Mouse (Mus musculus): ENCODE data around the gene Rbm47.
A peak's percentile ranks its signal among the peaks of the same experiment; 100 is the strongest.
"Not testable (repeated sequence)": the region's sequence is repeated elsewhere in the genome, so short reads cannot be mapped to it uniquely, and the experiment has no call there.

The Rbm47 gene

GRCm38 (mm10) chr5:66034375-66035195, 138.3 kb downstream of the Rbm47 start:
- DNase-seq (ENCODE audit: extremely low read depth, low read depth, low spot score): peak; percentile 43

GRCm38 (mm10) chr5:66032826-66033225, 140.1 kb downstream of the Rbm47 start:
- no peak for DNase-seq (ENCODE audit: extremely low read depth, low read depth, low spot score)

GRCm38 (mm10) chr5:66031699-66032098, 141.2 kb downstream of the Rbm47 start:
- no peak for DNase-seq (ENCODE audit: extremely low read depth, low read depth, low spot score)

GRCm38 (mm10) chr5:66028232-66028631, 144.7 kb downstream of the Rbm47 start:
- no peak for DNase-seq (ENCODE audit: extremely low read depth, low read depth, low spot score)

GRCm38 (mm10) chr5:66027206-66027605, 145.7 kb downstream of the Rbm47 start:
- DNase-seq (ENCODE audit: extremely low read depth, low read depth, low spot score): no peak

GRCm38 (mm10) chr5:66026796-66027195, 146.1 kb downstream of the Rbm47 start:
- no peak for DNase-seq (ENCODE audit: extremely low read depth, low read depth, low spot score)

GRCm38 (mm10) chr5:66015449-66015961, 157.4 kb downstream of the Rbm47 start:
- DNase-seq (ENCODE audit: extremely low read depth, low read depth, low spot score): no peak

- no peak for DNase-seq (ENCODE audit: extremely low read depth, low read depth, low spot score)
These were observed 158.5 kb downstream of the Rbm47 start for GRCm38 (mm10) chr5:66014437-66014836.

- DNase-seq (ENCODE audit: extremely low read depth, low read depth, low spot score): no peak
These were observed 158.9 kb downstream of the Rbm47 start for GRCm38 (mm10) chr5:66013999-66014398.

GRCm38 (mm10) chr5:66008245-66008967, 164.5 kb downstream of the Rbm47 start:
- no peak for DNase-seq (ENCODE audit: extremely low read depth, low read depth, low spot score)

- DNase-seq (ENCODE audit: extremely low read depth, low read depth, low spot score): no peak
These were observed 167.8 kb downstream of the Rbm47 start for GRCm38 (mm10) chr5:66005041-66005678.

GRCm38 (mm10) chr5:66004134-66004925, 168.6 kb downstream of the Rbm47 start, which contains the start of gene 9130230L23Rik:
Gene 9130230L23Rik (minus strand): TSS chr5:66004285.
- DNase-seq (ENCODE audit: extremely low read depth, low read depth, low spot score): peak; percentile 96

- peak; percentile 82 for DNase-seq (ENCODE audit: extremely low read depth, low read depth, low spot score)
These were observed 171.7 kb downstream of the Rbm47 start for GRCm38 (mm10) chr5:66001232-66001631.

GRCm38 (mm10) chr5:66000567-66001125, 172.3 kb downstream of the Rbm47 start:
- DNase-seq (ENCODE audit: extremely low read depth, low read depth, low spot score): peak; percentile 84

- DNase-seq (ENCODE audit: extremely low read depth, low read depth, low spot score): peak; percentile 92
These were observed 172.8 kb downstream of the Rbm47 start for GRCm38 (mm10) chr5:66000074-66000473.

GRCm38 (mm10) chr5:65999106-65999505, 173.8 kb downstream of the Rbm47 start:
- no peak for DNase-seq (ENCODE audit: extremely low read depth, low read depth, low spot score)

- DNase-seq (ENCODE audit: extremely low read depth, low read depth, low spot score): no peak
These were observed 175.1 kb downstream of the Rbm47 start for GRCm38 (mm10) chr5:65997813-65998212.

- no peak for DNase-seq (ENCODE audit: extremely low read depth, low read depth, low spot score)
These were observed 178.3 kb downstream of the Rbm47 start for GRCm38 (mm10) chr5:65994643-65995042.

- no peak for DNase-seq (ENCODE audit: extremely low read depth, low read depth, low spot score)
These were observed 181.7 kb downstream of the Rbm47 start for GRCm38 (mm10) chr5:65991191-65991590.

- DNase-seq (ENCODE audit: extremely low read depth, low read depth, low spot score): not testable (repeated sequence)
These were observed 185.9 kb downstream of the Rbm47 start for GRCm38 (mm10) chr5:65987004-65987403.

Measured in fat pad, adult 2 months (tissue).